Mouse (Mus musculus) heart, adult 2 months (tissue): ENCODE results near the gene Pkdcc. TPM values are rescaled to one million over a fixed set of nuclear protein-coding genes. Genes with fewer than 3 reads are reported as not detected.

Source experiments
- DNase-seq, 2 experiments: peaks; one replicate each; pipeline ENCODE4 v3.0.0; 2021
- H3K27ac ChIP-seq: fragments of 200-600 bp; 2 replicates; pipeline ENCODE4 v1.8.1; 2022
- H3K27me3 ChIP-seq: fragments of 200-500 bp; 2 replicates; pipeline ENCODE4 v1.6.1; 2012; ENCODE audit warnings: mild to moderate bottlenecking, low read length, inconsistent platforms, mixed read lengths; ENCODE audit not compliant: control insufficient read depth, insufficient read depth
- H3K36me3 ChIP-seq: fragments of 200-500 bp; 2 replicates; pipeline ENCODE4 v1.6.1; 2012; ENCODE audit warnings: low read length, inconsistent platforms; ENCODE audit not compliant: control insufficient read depth, insufficient read depth
- H3K4me1 ChIP-seq: fragments of 200-500 bp; 2 replicates; pipeline ENCODE4 v1.6.1; 2011; ENCODE audit warnings: low read length; ENCODE audit not compliant: control insufficient read depth, insufficient read depth
- H3K4me3 ChIP-seq: fragments of 200-600 bp; 2 replicates; pipeline ENCODE4 v1.8.1; 2022
- H3K79me2 ChIP-seq: fragments of 200-500 bp; replicated peaks from 2 replicates; pipeline ENCODE4 v1.6.1; 2012; ENCODE audit warnings: mild to moderate bottlenecking, inconsistent platforms, low read length, moderate library complexity, mixed read lengths; ENCODE audit not compliant: control insufficient read depth, insufficient read depth
- H3K9ac ChIP-seq: fragments of 200-500 bp; 2 replicates; pipeline ENCODE4 v1.6.1; 2012; ENCODE audit warnings: low read depth, mild to moderate bottlenecking, control low read depth, inconsistent platforms, low read length, mixed read lengths
- CTCF ChIP-seq: fragments of 200-600 bp; IDR thresholded peaks from 2 replicates; pipeline ENCODE4 v1.8.1; 2022; ENCODE audit warnings: antibody characterized with exemption, mild to moderate bottlenecking, moderate library complexity
- EP300 ChIP-seq: fragments of 200-500 bp; IDR thresholded peaks from 2 replicates; pipeline ENCODE4 v1.6.1; 2011; ENCODE audit warnings: low read depth, low read length, control low read depth; ENCODE audit not compliant: insufficient read depth
- POLR2A ChIP-seq: fragments of 200-500 bp; IDR thresholded peaks from 2 replicates; pipeline ENCODE4 v1.6.1; 2011; ENCODE audit warnings: mild to moderate bottlenecking, low read depth, low read length, control low read depth; ENCODE audit not compliant: insufficient read depth
- WGBS: fragments of 180-500 bp; shearing (Covaris S2); methylation state at CpG from one replicate; pipeline ENCODE4 v1.1.7; 2018; 5-methylcytosine and 5-hydroxymethylcytosine counted together
- intact Hi-C: fragments of 180-260 bp; cut with DNase I; formaldehyde crosslinking; loops from one replicate; pipeline ENCODE4 v1.15.1; 2025
- polyA plus RNA-seq: library from polyadenylated mRNA; depleted of rRNA; stranded (reverse); fragments of >200 nt; gene quantifications from 2 replicates; pipeline ENCODE4 v1.2.3, GENCODE M21; 2012
- total RNA-seq, 2 experiments: library from RNA; stranded (reverse); gene quantifications; 2 replicates each; pipeline ENCODE4 v1.2.3; 2021

The Pkdcc gene
- total and polyA plus RNA-seq, 3 experiments, result 45.5 to 63.0 (median 45.7) TPM

DNA sequence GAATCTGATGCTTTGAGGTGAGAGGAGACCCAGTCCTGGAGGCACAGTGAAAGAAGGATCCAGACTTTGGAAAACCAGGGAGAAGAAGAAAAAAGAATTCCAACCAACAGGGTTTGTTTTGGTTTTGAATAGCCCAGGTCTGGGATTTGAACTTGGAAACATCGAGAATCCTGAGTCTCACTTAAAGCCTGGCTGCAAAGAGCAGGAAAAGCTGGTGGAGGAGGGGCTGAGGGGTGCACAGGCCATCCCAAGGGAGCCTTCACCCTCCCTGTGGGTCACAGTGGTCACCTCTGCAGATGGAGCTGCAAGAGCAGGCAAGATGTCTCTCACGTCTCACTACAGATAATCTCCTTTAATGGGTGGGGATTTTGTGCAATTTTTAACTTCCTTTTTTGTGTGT is 6.6 kb upstream of the Pkdcc start:
- TF ChIP-seq CTCF (no peak), EP300 (no peak), POLR2A (no peak)
- Histone ChIP-seq H3K27me3 (no peaks in the 10 kb centered on the region), H3K9ac (no peak overlapping the region), H3K4me3 (no peak overlapping the region), H3K79me2 (no peaks in the 10 kb centered on the region), H3K27ac (no peak overlapping the region), H3K4me1 (no peaks in the 10 kb centered on the region), H3K36me3 (no peaks in the 10 kb centered on the region)
- intact Hi-C loops, result no loop called here
- WGBS, result 57% methylated on average over 2 of the region's 2 CpGs
- DNase-seq, result no peak

GRCm38 (mm10) chr17:83210531-83210930 is 4.6 kb upstream of the Pkdcc start:
- Histone ChIP-seq H3K4me1 (peaks cover 3% of the 10 kb centered on the region; the same call in 1 of the 2 replicates), H3K36me3 (no peaks in the 10 kb centered on the region), H3K4me3 (no peak overlapping the region), H3K9ac (no peak overlapping the region), H3K27ac (no peak overlapping the region), H3K79me2 (no peaks in the 10 kb centered on the region), H3K27me3 (no peaks in the 10 kb centered on the region)
- intact Hi-C loops, result loop anchor here (5.0 kb wide), 2 partner anchors 88 to 142 kb away; partner anchors contain the start of gene Eml4
- TF ChIP-seq POLR2A (no peak), CTCF (no peak), EP300 (no peak)
- WGBS, result 68% methylated on average over 5 of the region's 5 CpGs
- peak in 1 of 2 experiments; percentile 41 for DNase-seq

DNA sequence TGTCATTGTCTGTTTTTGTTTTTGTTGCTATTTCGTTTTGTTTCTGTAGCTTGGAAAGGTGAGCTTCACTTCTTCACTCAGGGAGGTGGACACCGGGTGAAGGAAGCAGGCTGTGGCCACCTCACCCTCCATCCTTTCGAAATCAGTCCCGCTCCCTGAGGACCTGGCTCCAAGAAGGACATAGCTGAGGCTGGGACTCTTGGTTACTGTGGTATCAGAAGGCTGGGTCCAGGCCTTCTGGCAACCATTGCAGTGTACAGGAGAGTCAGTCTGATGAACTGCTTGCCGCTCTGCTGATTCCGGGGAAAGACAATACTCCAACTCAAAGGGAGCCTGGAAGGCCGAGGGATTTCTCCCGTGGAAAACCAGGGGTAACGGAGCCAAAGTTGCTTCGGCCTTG is 3.9 kb upstream of the Pkdcc start:
- Histone ChIP-seq H3K79me2 (no peaks in the 10 kb centered on the region; the same call in 1 of the 2 replicates), H3K4me1 (peaks cover 3% of the 10 kb centered on the region; the same call in 1 of the 2 replicates), H3K27ac (no peak overlapping the region), H3K36me3 (no peaks in the 10 kb centered on the region), H3K9ac (no peak overlapping the region), H3K4me3 (no peak overlapping the region), H3K27me3 (no peaks in the 10 kb centered on the region)
- intact Hi-C loops, result loop anchor here (5.0 kb wide), 2 partner anchors 89 to 141 kb away; partner anchors contain the start of gene Eml4
- TF ChIP-seq POLR2A (no peak), CTCF (no peak), EP300 (no peak)
- DNase-seq, result no peak
- WGBS, result 93% methylated on average over 10 of the region's 10 CpGs

DNA sequence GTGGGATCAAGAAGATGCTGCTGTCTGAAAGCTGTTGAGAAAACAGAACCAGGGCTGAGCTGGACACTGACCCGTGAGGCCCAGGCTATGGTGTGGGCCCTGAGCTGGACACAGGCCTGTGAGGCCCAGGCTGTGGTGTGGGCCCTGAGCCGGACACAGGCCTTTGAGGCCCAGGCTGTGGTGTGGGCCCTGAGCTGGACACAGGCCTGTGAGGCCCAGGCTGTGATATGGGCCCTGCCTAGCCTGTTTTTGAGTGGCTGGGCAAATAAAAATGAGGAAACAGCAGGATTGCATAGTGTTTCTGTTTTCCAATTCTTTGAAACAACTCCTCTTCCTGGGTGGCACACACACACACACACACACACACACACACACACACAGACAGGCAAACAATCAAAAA is 2.7 kb upstream of the Pkdcc start:
- intact Hi-C loops, result loop anchor here (5.0 kb wide), 2 partner anchors 90 to 140 kb away; partner anchors contain the start of gene Eml4
- 100% methylated on average over 2 of the region's 2 CpGs for WGBS
- peaks cover 4% of the 10 kb centered on the region; the same call in 1 of the 2 replicates for H3K4me1 ChIP-seq
- no peak overlapping the region for H3K9ac ChIP-seq
- no peaks in the 10 kb centered on the region; the same call in 1 of the 2 replicates for H3K79me2 ChIP-seq
- no peak overlapping the region for H3K27ac ChIP-seq
- no peak for DNase-seq
- no peaks in the 10 kb centered on the region for H3K27me3 ChIP-seq
- H3K36me3 ChIP-seq, result no peaks in the 10 kb centered on the region
- H3K4me3 ChIP-seq, result no peak overlapping the region
- TF ChIP-seq POLR2A (no peak), EP300 (no peak), CTCF (no peak)

GRCm38 (mm10) chr17:83213228-83213915 is 1.7 kb upstream of the Pkdcc start:
- Histone ChIP-seq H3K36me3 (no peaks in the 10 kb centered on the region), H3K4me3 (peak overlapping the region; percentile 90; the same call in 1 of the 2 replicates), H3K4me1 (peaks cover 4% of the 10 kb centered on the region; the same call in 1 of the 2 replicates), H3K27ac (peak overlapping the region; percentile 91), H3K27me3 (no peaks in the 10 kb centered on the region), H3K9ac (peak overlapping the region; percentile 18; the same call in 1 of the 2 replicates), H3K79me2 (no peaks in the 10 kb centered on the region; the same call in 1 of the 2 replicates)
- no peak for TF ChIP-seq EP300
- no peak for TF ChIP-seq CTCF
- no peak for TF ChIP-seq POLR2A
- 85% methylated on average over 9 of the region's 9 CpGs for WGBS
- no peak for DNase-seq
- intact Hi-C loops, result loop anchor here (5.0 kb wide), 2 partner anchors 91 to 139 kb away; partner anchors contain the start of gene Eml4

DNA sequence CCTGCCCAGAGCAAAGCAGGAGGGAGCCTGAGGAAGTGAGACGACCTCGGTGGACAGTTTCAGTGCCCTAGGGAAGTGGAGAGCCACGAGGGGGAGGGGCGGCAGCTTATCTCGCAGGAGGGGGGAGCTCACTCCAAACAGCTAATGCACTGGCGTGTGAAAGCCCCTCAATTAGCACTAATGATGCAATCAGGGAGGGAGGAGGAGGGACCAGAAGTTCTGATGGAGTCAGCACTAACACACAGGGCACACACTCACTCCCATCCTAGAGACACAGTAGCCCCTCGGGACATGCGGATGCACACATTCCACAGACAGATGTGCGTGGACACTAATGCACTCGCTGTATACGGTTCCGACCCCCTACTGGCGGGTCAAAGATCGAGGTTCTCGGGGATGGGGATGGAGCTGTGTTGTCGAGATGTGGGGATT is 915 bp upstream of the Pkdcc start:
- Histone ChIP-seq H3K36me3 (no peaks in the 10 kb centered on the region), H3K79me2 (no peaks in the 10 kb centered on the region; the same call in 1 of the 2 replicates), H3K4me3 (peak overlapping the region; percentile 90), H3K9ac (peak overlapping the region; percentile 59), H3K27me3 (no peaks in the 10 kb centered on the region), H3K27ac (peak overlapping the region; percentile 91), H3K4me1 (peaks cover 8% of the 10 kb centered on the region)
- TF ChIP-seq POLR2A (peak; percentile 43; the same call in 1 of the 2 replicates), CTCF (0 out of 2 replicates have a peak, but pooled peaks have one; percentile 20), EP300 (0 out of 2 replicates have a peak, but pooled peaks have one; percentile 37)
- 2% methylated on average over 16 of the region's 16 CpGs for WGBS
- peak; percentile 74 to 77 for DNase-seq
- intact Hi-C loops, result loop anchor here (5.0 kb wide), 2 partner anchors 92 to 138 kb away; partner anchors contain the start of gene Eml4
